Mouse (Mus musculus): Measurements from ENCODE around the gene Adarb2. TPM values are rescaled to one million over a fixed set of nuclear protein-coding genes. Genes with fewer than 3 reads are reported as not detected.
A peak's percentile ranks its signal among the peaks of the same experiment; 100 is the strongest.

Gene Adarb2
- total RNA-seq (2017) = 0.05 TPM in 1 of 2 replicates, not detected in the other

GRCm38 (mm10) chr13:8202681-8203476, at the start of gene Adarb2:
Gene Adarb2, plus strand, starts transcription at chr13:8202866.
- ATAC-seq (replicated peaks; ENCODE audit: low read depth, poor library complexity, severe bottlenecking) = 0 out of 2 replicates have a peak, but pooled peaks have one; percentile 5

GRCm38 (mm10) chr13:8173800-8174199, 28.9 kb upstream of the Adarb2 start:
- ATAC-seq (replicated peaks; ENCODE audit: low read depth, poor library complexity, severe bottlenecking) = no peak

GRCm38 (mm10) chr13:8191977-8192376, 10.7 kb upstream of the Adarb2 start:
- ATAC-seq (replicated peaks; ENCODE audit: low read depth, poor library complexity, severe bottlenecking) = no peak

- ATAC-seq (replicated peaks; ENCODE audit: low read depth, poor library complexity, severe bottlenecking) = no peak
Measured at GRCm38 (mm10) chr13:8199186-8199880, 3.3 kb upstream of the Adarb2 start.

- no peak for ATAC-seq (replicated peaks; ENCODE audit: low read depth, poor library complexity, severe bottlenecking)
Measured at GRCm38 (mm10) chr13:8203477-8203813, 779 bp downstream of the Adarb2 start.

GRCm38 (mm10) chr13:8207337-8207736, 4.7 kb downstream of the Adarb2 start:
- ATAC-seq (replicated peaks; ENCODE audit: low read depth, poor library complexity, severe bottlenecking) = no peak

- no peak for ATAC-seq (replicated peaks; ENCODE audit: low read depth, poor library complexity, severe bottlenecking)
Measured at GRCm38 (mm10) chr13:8210776-8211175, 8.1 kb downstream of the Adarb2 start.

GRCm38 (mm10) chr13:8238871-8239270, 36.2 kb downstream of the Adarb2 start:
- ATAC-seq (replicated peaks; ENCODE audit: low read depth, poor library complexity, severe bottlenecking) = no peak

- ATAC-seq (replicated peaks; ENCODE audit: low read depth, poor library complexity, severe bottlenecking) = no peak
Measured at GRCm38 (mm10) chr13:8248016-8248667, 45.5 kb downstream of the Adarb2 start.

- peak; percentile 72; the same call in 1 of the 2 replicates for ATAC-seq (replicated peaks; ENCODE audit: low read depth, poor library complexity, severe bottlenecking)
Measured at GRCm38 (mm10) chr13:8272158-8272945, 69.7 kb downstream of the Adarb2 start.

GRCm38 (mm10) chr13:8283116-8283515, 80.5 kb downstream of the Adarb2 start:
- ATAC-seq (replicated peaks; ENCODE audit: low read depth, poor library complexity, severe bottlenecking) = no peak

- no peak for ATAC-seq (replicated peaks; ENCODE audit: low read depth, poor library complexity, severe bottlenecking)
Measured at GRCm38 (mm10) chr13:8316347-8317141, 113.9 kb downstream of the Adarb2 start.

- ATAC-seq (replicated peaks; ENCODE audit: low read depth, poor library complexity, severe bottlenecking) = no peak
Measured at GRCm38 (mm10) chr13:8333589-8334455, 131.2 kb downstream of the Adarb2 start.

- ATAC-seq (replicated peaks; ENCODE audit: low read depth, poor library complexity, severe bottlenecking) = no peak
Measured at GRCm38 (mm10) chr13:8334580-8334979, 131.9 kb downstream of the Adarb2 start.

- ATAC-seq (replicated peaks; ENCODE audit: low read depth, poor library complexity, severe bottlenecking) = no peak
Measured at GRCm38 (mm10) chr13:8341086-8341807, 138.6 kb downstream of the Adarb2 start.

GRCm38 (mm10) chr13:8347147-8347546, 144.5 kb downstream of the Adarb2 start:
- ATAC-seq (replicated peaks; ENCODE audit: low read depth, poor library complexity, severe bottlenecking) = no peak

GRCm38 (mm10) chr13:8352341-8352740, 149.7 kb downstream of the Adarb2 start:
- no peak for ATAC-seq (replicated peaks; ENCODE audit: low read depth, poor library complexity, severe bottlenecking)

GRCm38 (mm10) chr13:8352952-8353351, 150.3 kb downstream of the Adarb2 start:
- no peak for ATAC-seq (replicated peaks; ENCODE audit: low read depth, poor library complexity, severe bottlenecking)
